Mouse (Mus musculus) R1 (cell line): ENCODE measurements around the gene Auts2.

Experiments
- DNase-seq: peaks from one replicate; pipeline ENCODE4 v3.0.0-alpha.2; 2018; ENCODE audit warnings: low read depth, low spot score

Gene Auts2

DNA sequence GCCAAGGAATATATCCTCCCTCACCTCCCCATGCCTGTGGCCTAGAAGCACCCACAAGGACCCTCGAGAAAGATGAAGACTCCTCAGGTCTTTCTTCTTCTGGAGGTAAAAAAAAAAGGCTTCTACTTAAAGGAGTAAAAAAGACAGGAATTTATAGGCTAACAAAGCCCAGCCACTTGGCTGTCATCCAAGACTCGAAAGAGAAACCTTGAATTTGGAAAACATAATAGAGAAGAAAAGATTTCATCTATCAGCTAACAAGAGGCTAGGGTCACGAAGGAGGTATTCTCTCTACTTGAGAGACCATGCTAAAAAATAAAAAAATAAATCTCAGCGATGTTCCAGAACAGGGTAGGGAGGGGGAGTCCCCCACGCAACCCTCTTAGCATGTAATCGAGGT lies 793.9 kb downstream of the Auts2 start:
- DNase-seq = no peak

DNA sequence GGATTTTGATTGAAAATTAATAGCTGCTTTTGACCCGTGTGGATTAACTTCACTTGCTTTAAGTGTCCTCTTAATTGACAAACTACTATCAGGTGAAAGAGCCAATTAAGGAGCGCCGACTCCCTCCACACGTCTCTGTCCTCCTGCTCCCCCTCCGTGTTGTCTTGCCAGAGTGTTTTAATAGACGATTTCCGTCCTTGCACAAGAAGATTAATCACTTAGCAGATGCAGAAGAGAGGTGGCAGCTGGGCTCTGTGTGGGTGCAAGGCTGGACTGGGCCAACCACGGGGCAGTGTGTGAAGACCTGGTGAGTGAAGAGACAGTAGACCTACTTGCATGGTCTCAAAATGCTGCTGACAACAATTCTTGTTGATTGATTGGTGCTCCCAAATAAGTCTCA lies 800.1 kb downstream of the Auts2 start:
- DNase-seq = no peak

DNA sequence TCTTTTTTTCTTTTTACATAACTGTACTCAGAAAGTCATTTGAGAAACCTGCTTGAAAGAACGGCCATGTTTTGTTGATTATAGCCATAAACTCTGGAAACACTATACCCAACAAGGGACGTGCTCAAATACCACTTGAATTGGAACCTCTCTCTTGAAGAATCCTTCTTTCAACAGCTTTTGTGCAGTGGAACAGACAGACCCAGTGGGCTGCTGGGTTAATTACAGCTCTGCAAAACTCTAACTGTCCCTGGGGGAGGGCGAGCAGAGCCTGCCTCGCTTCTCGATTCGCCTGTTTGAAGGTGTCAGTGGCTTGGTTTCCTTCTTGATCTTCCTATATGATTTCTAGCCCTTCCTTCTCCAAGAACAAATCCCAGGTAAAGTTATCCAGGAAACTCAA lies 805.7 kb downstream of the Auts2 start:
- no peak for DNase-seq

DNA sequence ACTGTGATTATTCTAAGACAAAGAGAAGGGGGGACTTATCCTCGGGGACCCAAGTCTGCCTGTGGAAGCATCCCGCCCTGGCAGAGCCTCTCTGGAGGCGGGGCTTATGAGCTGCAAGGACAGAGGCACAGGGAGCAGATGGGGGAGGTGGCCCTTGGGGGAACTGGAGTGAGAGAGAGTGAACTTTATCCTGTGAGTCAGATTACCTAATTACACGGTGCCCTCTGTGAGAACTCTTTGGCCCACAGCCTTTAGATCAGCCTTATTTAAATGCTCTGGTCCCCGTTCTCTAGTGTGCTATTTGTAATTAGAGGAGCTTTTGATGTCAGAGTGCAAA lies 809.9 kb downstream of the Auts2 start:
- DNase-seq = peak; percentile 8

DNA sequence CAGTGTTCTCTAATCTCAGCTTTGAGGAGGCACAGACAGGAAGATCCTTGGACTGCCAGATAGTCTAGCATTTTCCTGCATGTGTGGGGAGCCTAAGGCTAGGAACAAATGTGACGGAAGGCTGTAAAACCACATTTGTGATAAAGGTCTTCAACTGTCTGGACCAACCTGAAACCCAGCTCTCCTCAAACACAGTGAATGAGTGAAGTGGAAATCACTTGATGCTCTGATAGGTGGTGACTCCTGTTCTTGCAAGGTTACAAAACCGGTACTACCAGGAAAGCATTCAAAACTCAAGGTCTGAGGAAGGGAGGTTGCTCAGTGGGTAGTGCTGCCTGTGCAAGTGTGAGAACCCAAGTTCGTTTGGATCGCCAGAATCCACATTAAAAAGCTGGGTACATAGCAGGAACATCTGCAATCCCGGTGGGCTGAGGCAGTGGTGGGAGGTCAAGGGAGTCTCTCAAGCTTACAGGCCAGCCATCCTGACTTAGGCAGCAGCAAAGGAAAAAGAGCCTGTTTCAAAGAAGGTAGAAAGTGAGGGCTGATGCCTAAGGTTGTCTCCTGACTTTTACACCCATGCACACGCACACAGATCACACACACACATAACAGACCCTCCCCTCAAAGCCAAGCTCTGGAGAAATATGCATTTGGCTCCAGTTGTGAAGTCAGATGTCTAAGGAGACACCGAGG lies 810.4 kb downstream of the Auts2 start:
- no peak for DNase-seq

DNA sequence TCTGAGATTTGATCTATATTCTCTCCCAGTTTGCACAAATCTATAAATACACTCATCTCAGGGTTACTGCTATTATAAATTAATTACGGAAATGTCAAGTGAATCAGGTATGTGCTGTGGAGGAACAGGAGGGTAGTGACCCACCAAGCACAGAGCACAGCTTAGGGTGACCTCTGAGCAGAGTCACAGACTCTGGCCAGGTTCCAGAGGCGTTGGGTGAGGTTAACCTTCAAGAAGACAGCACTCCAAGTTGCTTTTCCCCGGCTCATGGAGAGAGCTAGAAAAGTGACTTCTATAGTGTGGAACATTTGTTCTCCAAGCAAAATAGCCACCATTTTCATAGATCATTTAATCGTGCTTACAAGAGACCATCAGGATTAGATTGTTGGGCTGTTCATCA lies 813.7 kb downstream of the Auts2 start:
- DNase-seq = no peak

DNA sequence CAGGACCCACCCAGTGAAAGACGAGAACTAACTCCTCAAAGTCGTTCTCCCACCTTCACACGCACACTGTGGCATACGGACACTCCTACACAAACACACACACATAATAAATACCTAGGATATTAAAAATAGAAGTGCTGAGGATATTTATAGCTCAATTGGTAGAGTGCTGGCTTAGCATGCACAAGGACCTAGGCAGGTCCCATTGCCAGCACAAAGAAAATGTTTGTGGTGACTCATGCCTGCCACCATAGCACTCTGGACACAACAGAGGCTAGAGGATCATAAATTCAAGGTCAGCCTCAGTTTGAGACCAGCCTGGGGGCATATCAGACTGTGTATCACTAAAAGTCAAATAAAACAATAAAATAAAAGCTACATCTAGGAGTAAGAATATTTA lies 815.2 kb downstream of the Auts2 start:
- DNase-seq = no peak

DNA sequence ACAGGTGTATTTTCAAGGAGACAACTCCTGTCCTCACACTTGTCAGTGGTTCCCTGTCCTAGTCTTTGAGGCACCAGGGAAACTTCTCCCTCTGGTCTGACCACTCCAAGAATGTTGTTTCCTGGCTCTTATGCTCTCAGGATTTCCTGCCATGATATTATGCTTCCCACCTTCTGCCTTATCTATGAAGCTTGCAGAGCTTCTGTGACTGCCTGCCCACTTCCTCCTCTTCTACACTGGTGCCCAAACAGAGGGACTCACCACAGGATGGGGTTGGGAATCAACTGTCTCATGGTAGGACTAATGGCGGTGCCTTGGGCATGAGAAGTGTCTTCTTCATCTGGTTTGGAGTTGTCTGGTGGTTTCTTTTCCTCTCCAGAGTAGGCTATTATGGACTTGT lies 818.6 kb downstream of the Auts2 start:
- no peak for DNase-seq

DNA sequence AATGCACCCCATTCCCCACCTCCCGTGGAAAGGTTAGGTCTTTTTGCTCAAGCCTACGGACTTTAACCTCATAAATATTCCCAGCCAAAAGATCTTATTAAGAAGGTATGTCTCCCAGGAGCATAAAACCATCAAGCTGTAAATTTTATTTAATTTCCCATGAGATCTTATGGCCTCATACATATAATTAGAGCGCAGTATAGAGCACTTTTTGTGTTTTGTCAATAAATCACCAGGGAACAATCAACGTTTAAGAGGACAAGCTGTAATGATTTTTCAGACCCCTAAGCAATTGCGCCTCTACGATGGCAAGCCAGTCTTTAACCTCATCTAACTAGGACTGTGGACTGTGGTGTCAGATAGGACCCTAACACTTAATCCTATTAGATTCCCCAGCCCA lies 820.4 kb downstream of the Auts2 start:
- DNase-seq = no peak

DNA sequence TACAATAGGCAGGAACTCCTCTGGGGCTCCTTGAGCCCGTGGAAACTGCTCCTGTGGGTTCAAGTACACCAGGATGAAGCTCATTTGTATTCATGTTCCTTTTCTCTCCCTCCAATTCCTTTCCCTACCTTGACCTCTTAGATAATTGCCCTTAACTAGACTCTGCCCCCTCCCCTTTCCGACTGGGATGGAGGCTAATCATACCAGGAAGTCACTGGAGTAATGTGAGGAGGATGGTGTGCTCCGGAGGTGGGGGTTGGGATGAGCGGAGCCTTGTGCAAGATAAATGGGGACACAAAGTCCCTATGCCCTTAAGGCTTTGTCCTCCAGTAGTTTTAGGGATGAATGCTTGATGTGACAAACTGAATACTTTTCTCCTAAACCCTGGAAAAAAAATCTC lies 820.8 kb downstream of the Auts2 start:
- DNase-seq = no peak

DNA sequence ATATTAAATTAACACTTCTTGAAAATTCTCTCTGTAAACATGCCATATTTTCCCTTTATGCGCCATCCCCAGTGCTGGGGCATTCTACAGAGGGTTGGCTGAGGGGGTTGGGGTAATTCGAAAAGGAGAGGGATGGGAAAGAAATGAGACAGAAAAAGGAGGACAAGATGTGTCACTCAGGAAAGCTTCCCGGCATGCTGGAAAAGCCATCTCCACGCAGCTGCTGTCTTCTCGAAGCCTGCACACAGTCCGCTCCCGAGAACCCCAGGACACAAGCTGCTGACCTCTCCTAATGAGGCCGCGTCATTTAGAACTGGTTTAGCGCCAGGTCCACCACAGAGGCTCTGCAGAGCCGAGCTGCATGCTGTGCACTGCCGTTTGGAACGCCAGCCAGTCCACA lies 825.1 kb downstream of the Auts2 start:
- DNase-seq = no peak

DNA sequence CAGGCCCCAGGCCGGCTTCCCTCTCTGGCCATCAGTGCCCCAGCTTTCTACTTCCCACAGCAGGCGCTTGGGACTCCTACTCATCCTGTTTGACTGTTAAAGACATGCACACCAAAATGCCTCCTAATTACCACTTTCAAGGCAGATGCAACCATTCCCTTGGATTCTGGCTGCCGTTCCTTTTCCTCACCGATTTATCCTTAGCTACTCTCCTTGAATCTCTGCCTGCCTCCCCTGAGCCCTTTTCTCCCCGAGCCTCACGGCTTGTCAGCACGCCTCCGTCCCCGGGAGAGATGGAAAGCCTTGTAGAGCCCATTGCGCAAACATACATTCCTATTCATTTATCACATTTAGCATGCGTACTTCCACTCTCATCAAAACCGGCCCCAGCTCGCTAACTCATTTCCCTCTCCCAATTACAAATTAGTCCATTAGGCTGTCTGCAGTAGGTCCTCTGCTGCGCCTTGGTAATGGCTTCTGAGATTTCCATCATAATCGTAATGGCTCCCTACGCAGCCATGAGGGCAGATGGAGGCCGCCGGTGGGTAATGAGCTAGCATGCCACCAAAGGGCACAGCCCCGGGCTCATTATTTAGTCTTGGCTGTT lies 825.7 kb downstream of the Auts2 start:
- DNase-seq = no peak

DNA sequence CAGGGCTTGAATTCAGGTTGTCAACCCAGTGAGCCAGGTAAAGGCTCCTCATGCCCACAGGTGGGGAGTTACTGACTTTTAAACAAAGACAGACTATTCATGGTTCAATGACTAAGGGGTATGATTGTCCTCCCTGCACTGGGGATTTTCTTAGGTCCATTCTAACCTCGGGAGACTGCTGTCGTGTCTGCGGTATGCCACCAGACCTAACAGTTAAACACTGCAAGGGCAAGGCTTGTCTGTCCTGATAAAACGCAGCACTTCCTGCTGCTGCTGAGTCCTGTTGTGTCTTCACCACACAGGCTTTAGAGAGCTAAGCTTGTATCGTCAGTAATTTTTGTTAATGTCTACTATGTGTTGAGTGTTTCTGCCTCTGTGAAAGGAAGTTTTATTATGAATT lies 828.2 kb downstream of the Auts2 start:
- DNase-seq = no peak

DNA sequence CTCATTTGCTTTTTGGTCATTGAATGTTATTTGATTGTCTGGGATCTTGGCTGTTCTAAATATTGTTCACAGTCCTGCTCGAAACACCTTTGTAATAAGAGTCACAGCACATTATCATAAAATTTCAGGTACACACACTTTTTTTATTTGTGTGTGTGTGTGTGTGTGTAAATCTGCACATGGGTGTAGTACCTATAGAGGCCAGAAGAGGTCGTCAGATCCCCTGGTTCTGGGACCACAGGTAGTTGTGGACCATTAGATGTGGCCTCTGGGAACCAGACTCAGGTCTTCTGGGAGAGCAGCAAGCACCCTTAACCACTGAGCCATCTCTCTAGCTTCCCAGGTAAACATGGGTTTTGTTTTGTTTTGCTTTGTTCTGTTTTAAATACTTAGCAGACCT lies 830.7 kb downstream of the Auts2 start:
- peak; percentile 11 for DNase-seq

DNA sequence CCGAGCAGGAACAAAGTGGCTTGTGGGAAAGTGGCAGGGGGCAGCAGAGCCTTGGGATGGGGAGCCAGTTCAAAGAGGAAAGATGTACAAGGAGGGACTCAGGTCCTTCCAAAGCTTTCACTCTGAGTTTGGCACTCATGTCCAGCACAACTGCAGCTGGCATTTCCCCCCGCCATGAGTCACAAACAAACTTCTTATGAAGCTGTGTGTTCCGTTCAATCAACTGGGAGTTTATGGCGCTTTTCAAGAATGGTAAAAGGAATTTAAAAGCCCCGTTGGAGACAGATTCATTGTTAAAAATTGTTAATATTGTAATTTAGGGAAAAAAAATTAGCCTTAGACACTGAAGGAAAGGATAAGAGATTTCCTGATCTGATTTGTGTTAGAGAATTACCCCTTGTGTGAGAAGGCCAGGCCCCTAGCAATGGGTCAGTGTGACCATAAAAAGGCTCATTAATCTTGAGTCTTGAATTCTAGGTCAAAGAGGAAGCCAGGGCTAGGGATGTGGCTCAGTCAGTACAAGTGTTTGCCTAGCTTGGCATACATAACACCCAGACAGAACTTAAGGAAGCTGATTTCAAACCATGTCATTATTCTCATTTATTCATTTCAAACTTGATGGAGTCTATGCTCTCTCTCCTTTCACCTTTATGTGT lies 831.5 kb downstream of the Auts2 start:
- no peak for DNase-seq

DNA sequence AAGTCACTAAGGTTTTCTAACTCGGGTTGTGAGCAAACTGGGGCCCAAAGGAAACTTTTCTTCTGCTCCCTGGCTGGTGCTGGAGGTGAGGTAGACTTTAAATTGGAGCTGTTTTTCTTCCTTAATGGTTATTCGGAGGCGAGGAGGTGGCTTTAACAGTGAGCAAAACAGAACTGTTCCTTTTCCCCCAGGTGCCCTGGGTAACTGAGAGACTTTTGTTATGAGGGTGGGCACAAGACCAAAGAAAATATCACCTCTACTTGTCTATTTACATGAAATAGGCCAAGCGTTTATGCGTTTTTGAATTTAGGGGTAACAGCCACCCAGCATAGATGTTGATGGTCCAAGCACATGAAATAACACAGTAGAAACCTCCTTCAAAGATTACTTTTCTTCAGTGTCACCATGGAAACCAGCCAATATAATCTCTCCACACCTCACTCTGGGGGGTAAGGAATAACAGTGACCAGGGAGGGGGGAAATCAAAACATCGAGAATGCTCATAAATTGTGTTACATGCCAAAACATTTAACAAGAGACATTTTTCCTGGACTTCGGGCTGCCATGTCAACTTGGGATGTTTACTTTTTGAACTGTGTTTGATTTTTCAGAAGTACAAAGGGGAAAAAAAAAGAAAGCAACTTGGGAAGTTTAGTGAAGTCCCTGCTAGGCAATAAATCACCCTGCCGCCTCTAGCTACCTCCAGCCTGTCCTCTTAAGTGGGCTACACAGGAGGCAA lies 832.2 kb downstream of the Auts2 start:
- DNase-seq = no peak

DNA sequence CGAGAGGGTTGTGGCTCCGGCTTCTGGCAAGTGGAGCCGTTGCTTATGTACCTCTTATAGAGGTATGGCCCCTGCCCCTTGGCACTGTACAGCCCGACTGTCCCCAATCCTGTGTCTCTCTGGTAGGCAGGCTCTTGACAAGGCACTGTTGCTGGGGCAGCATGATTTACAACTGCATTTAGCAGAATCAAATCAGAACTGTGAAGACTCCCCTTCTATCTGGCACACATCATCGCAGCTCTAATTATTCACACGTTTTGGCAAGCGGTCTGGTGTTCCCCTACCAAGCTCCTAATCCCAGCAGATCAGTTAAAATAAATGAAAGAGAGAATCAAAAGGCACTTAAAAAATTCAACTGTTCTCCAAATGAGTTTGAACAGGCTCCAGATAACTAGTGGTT lies 835.7 kb downstream of the Auts2 start:
- no peak for DNase-seq

DNA sequence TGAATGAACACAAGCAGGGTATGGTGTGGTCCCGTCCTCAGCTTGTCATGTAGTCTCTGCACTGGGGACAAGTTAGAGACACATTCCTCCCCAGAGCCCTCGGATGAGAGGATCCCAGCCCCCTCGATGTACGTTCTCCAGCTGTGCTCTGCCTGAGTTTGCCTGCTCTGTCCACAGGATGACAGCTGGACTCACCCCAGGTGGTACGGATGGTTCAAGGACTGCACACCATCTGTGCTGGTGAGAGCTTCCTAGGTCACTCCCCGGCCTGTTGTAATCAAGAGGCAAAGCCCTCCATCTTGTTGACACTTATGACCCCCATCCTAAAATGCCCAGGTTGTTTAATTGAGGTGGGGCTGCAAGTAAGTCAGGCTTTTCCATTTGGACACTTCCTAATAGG lies 839.4 kb downstream of the Auts2 start:
- DNase-seq = no peak

DNA sequence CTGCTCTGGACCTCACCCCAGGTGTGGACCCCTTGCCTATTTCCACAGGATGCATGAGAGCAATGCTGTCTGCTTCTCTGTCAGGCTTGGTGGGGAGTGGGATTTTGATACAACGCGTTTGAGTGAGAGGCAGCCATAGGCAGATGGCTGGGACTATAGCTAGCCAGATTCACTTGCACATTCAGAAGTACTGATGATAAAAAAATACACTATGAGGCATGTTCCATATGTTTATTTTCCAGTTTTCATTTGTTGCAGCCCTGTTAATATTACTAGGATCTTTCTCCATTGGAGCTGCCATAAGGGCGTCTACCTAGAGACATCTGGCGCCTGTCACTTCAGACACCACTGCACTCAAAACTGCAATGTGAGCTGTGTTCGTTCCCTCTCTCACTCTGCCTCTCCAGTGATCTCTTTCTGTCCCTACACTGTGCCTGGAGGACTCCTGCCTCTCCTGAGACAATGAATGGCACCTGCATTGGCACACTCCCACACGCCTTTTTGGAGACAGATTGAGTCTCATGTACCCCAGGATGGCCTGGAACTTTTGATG lies 840.2 kb downstream of the Auts2 start:
- no peak for DNase-seq

DNA sequence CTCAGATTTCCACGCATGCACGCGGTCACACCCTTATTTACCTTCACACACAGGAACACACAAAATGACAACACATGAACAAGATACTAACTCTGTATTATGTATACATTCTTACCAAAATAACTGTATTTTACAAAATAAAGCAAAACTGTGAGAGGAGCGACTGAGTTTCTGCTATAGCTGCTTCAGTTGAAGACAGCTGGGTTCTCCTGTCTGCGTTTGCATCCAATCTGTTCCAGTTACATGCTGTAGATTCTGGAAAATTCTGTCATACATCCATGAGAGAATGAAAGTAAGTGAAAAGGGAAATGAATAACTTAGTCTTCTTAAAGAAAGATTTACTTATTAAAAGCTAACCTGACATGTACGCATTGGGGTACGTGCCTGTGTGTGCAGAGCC lies 844.2 kb downstream of the Auts2 start:
- no peak for DNase-seq

DNA sequence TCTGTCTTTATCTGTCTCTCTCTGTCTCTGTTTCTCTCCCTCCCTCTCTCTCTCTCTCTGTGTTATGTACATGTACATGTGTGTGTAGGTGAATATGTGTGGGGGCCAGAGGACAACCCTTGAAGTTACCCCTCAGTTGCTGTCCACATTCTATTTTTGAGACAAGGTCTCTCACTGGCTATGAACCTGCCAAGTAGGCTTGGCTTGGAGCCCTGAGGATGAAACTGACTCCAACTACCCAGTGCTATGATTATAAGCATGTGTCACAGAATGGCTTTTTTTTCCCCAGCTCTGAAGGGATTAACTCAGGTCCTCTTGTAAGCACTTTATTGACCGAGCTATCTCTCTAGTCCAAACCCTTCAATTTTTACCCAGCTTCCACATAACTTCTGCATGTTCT lies 852.4 kb downstream of the Auts2 start:
- DNase-seq = no peak

DNA sequence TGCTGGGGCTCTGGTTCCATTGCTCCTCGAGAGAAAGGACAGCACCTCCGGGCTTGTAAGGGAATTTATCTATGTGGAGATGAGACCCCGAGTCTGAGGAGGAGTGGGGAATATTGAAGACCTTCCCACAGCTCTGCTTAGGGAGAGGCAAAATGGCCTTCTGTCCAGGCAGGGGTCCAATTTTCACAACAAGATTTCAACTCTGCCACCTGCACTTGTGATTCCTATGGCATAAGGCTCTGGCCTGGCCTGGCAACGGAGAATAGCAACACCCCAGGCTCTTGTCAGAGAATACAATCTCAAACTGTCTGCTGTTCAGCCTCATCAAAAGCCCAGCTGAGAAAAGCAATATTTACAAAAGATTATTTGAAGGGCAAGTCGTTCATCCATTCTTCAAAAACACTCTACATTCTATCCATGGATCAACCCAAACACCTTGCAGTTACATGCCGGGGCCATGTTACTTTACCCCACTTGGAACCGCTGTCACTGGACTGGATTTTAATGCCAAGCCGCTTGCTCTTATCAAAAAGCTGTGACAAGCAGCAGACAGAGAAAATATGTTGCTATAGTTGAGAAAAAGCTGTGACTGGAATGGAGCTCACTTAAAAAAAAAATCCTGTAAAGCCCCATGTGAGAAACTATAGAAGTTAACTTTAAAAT lies 856.1 kb downstream of the Auts2 start:
- no peak for DNase-seq
